Mouse (Mus musculus): ENCODE measurements around the gene Mavs.

GRCm38 (mm10) chr2:131222562-131222961, 11.3 kb upstream of the Mavs start:
- TF ChIP-seq CTCF (IDR thresholded peaks at IDR 0.05; ENCODE audit: low read depth) (no peak), EP300 (IDR thresholded peaks at IDR 0.05; ENCODE audit: low read depth) (no peak)

Data from heart, postnatal 0 days (tissue).